Mouse (Mus musculus): ENCODE results near the gene Mstn. TPM values are rescaled to one million over a fixed set of nuclear protein-coding genes. Genes with fewer than 3 reads are reported as not detected.

Mstn gene
- polyA plus RNA-seq, 1 experiment, result not detected

DNA sequence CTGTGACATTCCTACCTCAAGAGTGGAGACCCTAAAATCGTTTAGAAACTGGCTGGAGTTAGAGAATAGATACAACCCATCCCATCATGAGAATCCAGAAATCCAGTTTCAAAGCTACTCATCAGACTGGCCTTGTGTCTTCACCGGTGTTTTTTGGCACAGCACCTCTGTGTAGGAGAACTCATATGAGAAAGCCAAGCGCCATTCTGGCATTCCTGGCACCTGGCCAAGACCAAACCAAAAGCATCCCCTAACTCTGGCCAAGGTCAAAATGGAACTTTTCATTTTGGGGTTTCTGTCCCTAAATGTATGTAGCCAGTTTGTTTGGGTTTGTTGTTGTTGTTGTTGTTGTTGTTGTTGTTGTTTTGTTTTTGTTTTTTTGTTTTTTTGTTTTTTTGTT lies 15.2 kb downstream of the Mstn start:
- Histone ChIP-seq H3K79me2 (ENCODE audit: control insufficient read depth, insufficient read depth) (no peaks in the 10 kb centered on the region), H3K27me3 (ENCODE audit: control insufficient read depth, insufficient read depth, insufficient read length) (no peaks in the 10 kb centered on the region), H3ac (ENCODE audit: control insufficient read depth, insufficient read length, low read depth) (no peak overlapping the region), H3K36me3 (ENCODE audit: control insufficient read depth, insufficient read depth) (no peaks in the 10 kb centered on the region), H3K4me3 (ENCODE audit: insufficient read depth, poor library complexity, severe bottlenecking) (no peak overlapping the region), H3K79me3 (ENCODE audit: low read depth) (no peaks in the 10 kb centered on the region)
- TF ChIP-seq MAX (IDR thresholded peaks at IDR 0.05), result no peak
- no peak for TF ChIP-seq FOSL1 (IDR thresholded peaks at IDR 0.05; ENCODE audit: insufficient read depth, low read length, poor library complexity, severe bottlenecking)
- no peak for TF ChIP-seq MYOD1 (IDR thresholded peaks at IDR 0.05; ENCODE audit: control insufficient read depth, insufficient read length, low read depth)
- no peak for TF ChIP-seq MYOG (IDR thresholded peaks at IDR 0.05; ENCODE audit: control insufficient read depth, extremely low read depth, insufficient read length)
- TF ChIP-seq USF1 (IDR thresholded peaks at IDR 0.05; ENCODE audit: low read depth), result no peak
- TF ChIP-seq CEBPB (IDR thresholded peaks at IDR 0.05; ENCODE audit: low read depth), result no peak
- TF ChIP-seq CTCF (IDR thresholded peaks at IDR 0.05; ENCODE audit: control insufficient read depth, insufficient read depth, insufficient read length), result no peak

DNA sequence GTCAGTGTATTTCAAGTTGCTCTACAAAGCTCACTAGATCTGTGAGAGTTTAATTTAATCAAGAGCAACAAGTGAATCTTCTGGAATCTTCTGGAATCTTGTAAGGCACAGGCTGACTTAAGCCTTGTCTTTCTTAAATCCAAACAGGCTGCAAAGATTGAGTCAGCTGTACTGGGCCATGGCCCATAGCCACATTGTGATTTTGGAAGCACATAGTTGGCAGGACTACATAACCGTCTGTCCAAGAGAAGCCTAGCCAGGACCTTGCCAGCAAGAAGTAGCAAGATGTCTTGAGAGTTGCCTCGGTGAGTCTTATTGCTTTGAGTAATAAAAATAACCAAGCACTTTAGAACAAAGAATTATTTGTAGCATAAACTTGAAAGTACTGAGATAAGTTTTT lies 18.4 kb downstream of the Mstn start:
- H3K27me3 ChIP-seq (ENCODE audit: control insufficient read depth, insufficient read depth, insufficient read length), result no peaks in the 10 kb centered on the region
- H3K79me3 ChIP-seq (ENCODE audit: low read depth), result no peaks in the 10 kb centered on the region
- no peaks in the 10 kb centered on the region for H3K36me3 ChIP-seq (ENCODE audit: control insufficient read depth, insufficient read depth)
- H3K79me2 ChIP-seq (ENCODE audit: control insufficient read depth, insufficient read depth), result no peaks in the 10 kb centered on the region
- H3ac ChIP-seq (ENCODE audit: control insufficient read depth, insufficient read length, low read depth), result no peak overlapping the region
- TF ChIP-seq MAX (IDR thresholded peaks at IDR 0.05) (no peak), CTCF (IDR thresholded peaks at IDR 0.05; ENCODE audit: control insufficient read depth, insufficient read depth, insufficient read length) (no peak)
- no peak overlapping the region for H3K4me3 ChIP-seq (ENCODE audit: insufficient read depth, poor library complexity, severe bottlenecking)

DNA sequence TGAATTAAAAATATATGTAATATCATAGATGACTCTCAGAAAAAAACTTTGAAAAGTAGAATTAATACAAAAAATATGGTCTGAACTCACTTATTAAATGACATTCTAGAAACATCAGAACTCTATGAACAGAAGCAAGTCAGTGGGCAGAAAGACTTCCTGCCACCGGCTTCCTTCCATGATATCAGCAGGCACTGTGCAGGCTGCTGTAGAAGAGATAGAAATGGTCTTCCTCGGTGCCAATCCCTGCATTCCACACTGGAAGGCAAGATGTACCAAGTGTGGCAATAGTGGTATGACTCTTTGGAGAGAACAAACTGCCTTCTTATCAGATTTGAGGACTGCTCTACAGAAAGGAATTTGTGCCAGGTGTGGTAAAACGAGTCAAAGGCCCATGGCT lies 19.2 kb downstream of the Mstn start:
- Histone ChIP-seq H3ac (ENCODE audit: control insufficient read depth, insufficient read length, low read depth) (no peak overlapping the region), H3K36me3 (ENCODE audit: control insufficient read depth, insufficient read depth) (no peaks in the 10 kb centered on the region), H3K27me3 (ENCODE audit: control insufficient read depth, insufficient read depth, insufficient read length) (no peaks in the 10 kb centered on the region), H3K79me3 (ENCODE audit: low read depth) (no peaks in the 10 kb centered on the region), H3K79me2 (ENCODE audit: control insufficient read depth, insufficient read depth) (no peaks in the 10 kb centered on the region), H3K4me3 (ENCODE audit: insufficient read depth, poor library complexity, severe bottlenecking) (no peak overlapping the region)
- no peak for TF ChIP-seq MAX (IDR thresholded peaks at IDR 0.05)
- TF ChIP-seq MYOD1 (IDR thresholded peaks at IDR 0.05; ENCODE audit: control insufficient read depth, insufficient read length, low read depth), result no peak
- TF ChIP-seq USF1 (IDR thresholded peaks at IDR 0.05; ENCODE audit: low read depth), result no peak
- no peak for TF ChIP-seq FOSL1 (IDR thresholded peaks at IDR 0.05; ENCODE audit: insufficient read depth, low read length, poor library complexity, severe bottlenecking)
- no peak for TF ChIP-seq CEBPB (IDR thresholded peaks at IDR 0.05; ENCODE audit: low read depth)
- TF ChIP-seq MYOG (IDR thresholded peaks at IDR 0.05; ENCODE audit: control insufficient read depth, extremely low read depth, insufficient read length), result no peak
- no peak for TF ChIP-seq CTCF (IDR thresholded peaks at IDR 0.05; ENCODE audit: control insufficient read depth, insufficient read depth, insufficient read length)

GRCm38 (mm10) chr1:53085256-53085655 lies 23.8 kb downstream of the Mstn start:
- no peak for TF ChIP-seq FOSL1 (IDR thresholded peaks at IDR 0.05; ENCODE audit: insufficient read depth, low read length, poor library complexity, severe bottlenecking)
- no peak for TF ChIP-seq USF1 (IDR thresholded peaks at IDR 0.05; ENCODE audit: low read depth)
- TF ChIP-seq MYOD1 (IDR thresholded peaks at IDR 0.05; ENCODE audit: control insufficient read depth, insufficient read length, low read depth), result no peak
- Histone ChIP-seq H3K79me3 (ENCODE audit: low read depth) (no peaks in the 10 kb centered on the region), H3K27me3 (ENCODE audit: control insufficient read depth, insufficient read depth, insufficient read length) (no peaks in the 10 kb centered on the region)

GRCm38 (mm10) chr1:53085991-53086390 lies 24.6 kb downstream of the Mstn start:
- Histone ChIP-seq H3K27me3 (ENCODE audit: control insufficient read depth, insufficient read depth, insufficient read length) (no peaks in the 10 kb centered on the region), H3K79me3 (ENCODE audit: low read depth) (no peaks in the 10 kb centered on the region), H3K36me3 (ENCODE audit: control insufficient read depth, insufficient read depth) (no peaks in the 10 kb centered on the region), H3K79me2 (ENCODE audit: control insufficient read depth, insufficient read depth) (no peaks in the 10 kb centered on the region), H3ac (ENCODE audit: control insufficient read depth, insufficient read length, low read depth) (no peak overlapping the region), H3K4me3 (ENCODE audit: insufficient read depth, poor library complexity, severe bottlenecking) (no peak overlapping the region)
- TF ChIP-seq MYOD1 (IDR thresholded peaks at IDR 0.05; ENCODE audit: control insufficient read depth, insufficient read length, low read depth), result no peak
- no peak for TF ChIP-seq MYOG (IDR thresholded peaks at IDR 0.05; ENCODE audit: control insufficient read depth, extremely low read depth, insufficient read length)
- TF ChIP-seq CTCF (IDR thresholded peaks at IDR 0.05; ENCODE audit: control insufficient read depth, insufficient read depth, insufficient read length), result no peak
- TF ChIP-seq CEBPB (IDR thresholded peaks at IDR 0.05; ENCODE audit: low read depth), result no peak
- no peak for TF ChIP-seq USF1 (IDR thresholded peaks at IDR 0.05; ENCODE audit: low read depth)
- TF ChIP-seq FOSL1 (IDR thresholded peaks at IDR 0.05; ENCODE audit: insufficient read depth, low read length, poor library complexity, severe bottlenecking), result no peak
- no peak for TF ChIP-seq MAX (IDR thresholded peaks at IDR 0.05)

More at GRCm38 (mm10) chr1:53085256-53085655, 23.8 kb downstream of the Mstn start:
- Histone ChIP-seq H3K36me3 (ENCODE audit: control insufficient read depth, insufficient read depth) (no peaks in the 10 kb centered on the region), H3ac (ENCODE audit: control insufficient read depth, insufficient read length, low read depth) (no peak overlapping the region), H3K79me2 (ENCODE audit: control insufficient read depth, insufficient read depth) (no peaks in the 10 kb centered on the region), H3K4me3 (ENCODE audit: insufficient read depth, poor library complexity, severe bottlenecking) (no peak overlapping the region)

DNA sequence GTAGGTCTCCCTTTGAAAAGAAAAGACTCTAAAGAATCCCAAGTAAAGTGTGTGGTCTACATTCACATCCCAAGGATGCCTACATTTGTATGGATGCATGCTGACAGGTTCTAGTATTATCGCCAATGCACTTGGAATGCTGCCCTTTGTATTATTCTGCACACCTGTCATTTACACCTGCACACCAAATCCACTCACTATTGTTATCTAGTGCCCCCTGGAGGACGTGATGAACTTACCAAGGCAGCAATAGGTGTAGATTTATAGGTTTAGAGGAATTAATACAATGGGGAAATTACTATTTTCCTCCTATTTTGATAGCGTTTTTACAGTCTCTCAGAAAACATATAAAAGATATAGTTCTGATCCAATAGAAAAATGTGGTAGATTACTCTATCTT lies 31.7 kb downstream of the Mstn start:
- H3K79me2 ChIP-seq (ENCODE audit: control insufficient read depth, insufficient read depth), result no peaks in the 10 kb centered on the region
- H3K79me3 ChIP-seq (ENCODE audit: low read depth), result no peaks in the 10 kb centered on the region
- H3K27me3 ChIP-seq (ENCODE audit: control insufficient read depth, insufficient read depth, insufficient read length), result no peaks in the 10 kb centered on the region
- H3K4me3 ChIP-seq (ENCODE audit: insufficient read depth, poor library complexity, severe bottlenecking), result no peak overlapping the region
- H3K36me3 ChIP-seq (ENCODE audit: control insufficient read depth, insufficient read depth), result no peaks in the 10 kb centered on the region
- TF ChIP-seq USF1 (IDR thresholded peaks at IDR 0.05; ENCODE audit: low read depth), result no peak
- TF ChIP-seq MYOD1 (IDR thresholded peaks at IDR 0.05; ENCODE audit: control insufficient read depth, insufficient read length, low read depth), result no peak
- no peak for TF ChIP-seq CEBPB (IDR thresholded peaks at IDR 0.05; ENCODE audit: low read depth)
- no peak for TF ChIP-seq FOSL1 (IDR thresholded peaks at IDR 0.05; ENCODE audit: insufficient read depth, low read length, poor library complexity, severe bottlenecking)
- no peak for TF ChIP-seq MYOG (IDR thresholded peaks at IDR 0.05; ENCODE audit: control insufficient read depth, extremely low read depth, insufficient read length)
- TF ChIP-seq CTCF (IDR thresholded peaks at IDR 0.05; ENCODE audit: control insufficient read depth, insufficient read depth, insufficient read length), result no peak
- no peak for TF ChIP-seq MAX (IDR thresholded peaks at IDR 0.05)
- H3ac ChIP-seq (ENCODE audit: control insufficient read depth, insufficient read length, low read depth), result no peak overlapping the region
